Mouse (Mus musculus) cerebellum, adult 11 months (tissue): Measurements from ENCODE around the gene Mapkap1.

ENCODE experiments used
- DNase-seq: peaks from one replicate; pipeline ENCODE4 v3.0.0; 2022

Mapkap1 gene

DNA sequence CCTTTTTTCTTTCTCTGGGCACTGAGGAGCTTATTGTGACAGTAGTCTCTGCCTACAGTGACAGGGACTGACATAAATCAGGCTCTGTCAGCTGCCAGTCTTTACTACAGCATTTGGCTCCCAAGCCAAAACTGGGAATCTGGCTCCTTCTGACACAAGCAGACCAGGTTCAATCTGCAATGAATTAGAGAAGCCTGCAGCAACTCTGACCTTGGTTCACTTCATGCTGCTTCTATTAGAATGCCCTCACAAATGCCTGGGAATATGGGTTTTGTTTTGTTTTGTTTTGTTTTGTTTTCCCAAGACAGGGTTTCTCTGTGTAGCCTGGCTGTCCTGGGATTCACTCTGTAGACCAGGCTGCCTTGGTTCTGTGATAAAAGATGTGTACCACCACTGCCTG, 126.7 kb downstream of the Mapkap1 start:
- no peak for DNase-seq

DNA sequence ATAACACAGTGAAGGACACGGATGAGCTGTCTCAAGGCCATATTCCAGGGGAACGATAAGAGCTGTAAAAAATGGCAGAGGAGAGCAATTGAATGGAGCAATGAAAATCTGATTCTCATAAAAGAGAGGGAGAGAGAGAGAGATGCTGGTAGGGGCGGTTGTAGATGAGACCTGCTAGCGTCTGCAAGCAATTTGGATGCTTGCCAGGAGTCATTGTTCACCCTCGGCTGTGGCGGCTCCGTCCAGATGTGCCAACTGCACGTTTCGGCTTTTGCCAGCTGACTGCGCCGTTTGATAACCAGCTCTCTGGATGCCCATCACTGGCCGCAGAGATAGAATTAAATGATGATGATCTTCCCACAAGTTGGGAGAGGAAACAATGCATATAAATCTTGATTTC, 128.4 kb downstream of the Mapkap1 start:
- no peak for DNase-seq

DNA sequence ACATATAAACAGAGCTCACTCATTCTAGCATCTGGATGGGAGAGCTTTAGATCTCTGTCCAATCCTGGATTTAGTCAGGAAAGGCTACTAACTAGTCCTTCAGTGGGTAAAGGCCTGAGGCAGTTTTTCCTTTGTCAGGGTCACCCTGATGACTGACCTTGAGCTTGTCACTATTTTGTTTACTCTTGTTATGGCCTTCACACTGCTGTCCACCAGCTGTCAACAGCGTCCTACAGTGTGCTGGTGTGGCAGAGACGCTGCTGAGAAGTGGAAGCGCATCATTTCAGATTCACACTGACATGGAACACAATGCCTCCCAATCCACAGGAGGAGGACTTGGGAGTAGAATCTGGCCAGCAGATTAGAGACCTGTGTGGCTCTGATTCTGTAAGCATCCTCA, 130.8 kb downstream of the Mapkap1 start:
- DNase-seq, result no peak

DNA sequence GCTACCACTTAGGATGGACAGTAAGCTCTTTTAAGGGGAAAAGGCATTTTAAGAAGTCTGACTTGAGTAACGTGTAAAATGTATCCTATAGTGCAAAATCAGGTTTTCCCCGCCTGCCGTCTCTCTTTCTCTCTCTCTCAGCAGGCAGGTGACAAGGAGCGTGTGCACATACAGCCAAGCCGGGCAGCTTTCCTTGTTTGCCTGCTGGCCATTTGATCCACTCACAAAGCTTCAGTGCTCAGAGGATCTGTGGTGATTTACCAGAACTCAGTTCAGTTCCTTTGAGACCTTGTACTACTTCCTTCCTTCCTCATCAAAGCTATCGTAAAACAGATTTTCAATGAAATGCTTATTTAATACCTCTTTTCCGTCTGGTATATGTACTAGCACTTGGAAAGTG, 137.0 kb downstream of the Mapkap1 start:
- no peak for DNase-seq

DNA sequence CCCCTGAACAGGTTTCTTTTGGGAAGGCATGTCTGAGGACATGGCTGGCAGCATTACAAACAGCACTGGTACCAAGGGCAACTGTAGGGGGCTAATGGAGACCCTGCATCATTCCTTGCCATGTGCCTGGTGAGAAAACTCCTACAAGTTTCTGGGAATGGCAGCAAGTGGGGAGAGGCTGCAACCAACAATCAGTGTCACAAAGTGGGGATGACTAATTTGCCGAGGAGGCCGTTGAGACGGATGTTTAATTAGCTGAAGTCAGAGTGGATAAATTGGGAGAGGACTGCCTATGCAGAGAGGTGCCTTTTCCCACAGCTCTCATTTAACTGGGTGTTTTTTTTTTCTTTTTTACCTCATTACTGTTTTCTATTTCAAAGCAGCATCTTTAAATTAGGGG, 137.4 kb downstream of the Mapkap1 start:
- DNase-seq, result no peak

DNA sequence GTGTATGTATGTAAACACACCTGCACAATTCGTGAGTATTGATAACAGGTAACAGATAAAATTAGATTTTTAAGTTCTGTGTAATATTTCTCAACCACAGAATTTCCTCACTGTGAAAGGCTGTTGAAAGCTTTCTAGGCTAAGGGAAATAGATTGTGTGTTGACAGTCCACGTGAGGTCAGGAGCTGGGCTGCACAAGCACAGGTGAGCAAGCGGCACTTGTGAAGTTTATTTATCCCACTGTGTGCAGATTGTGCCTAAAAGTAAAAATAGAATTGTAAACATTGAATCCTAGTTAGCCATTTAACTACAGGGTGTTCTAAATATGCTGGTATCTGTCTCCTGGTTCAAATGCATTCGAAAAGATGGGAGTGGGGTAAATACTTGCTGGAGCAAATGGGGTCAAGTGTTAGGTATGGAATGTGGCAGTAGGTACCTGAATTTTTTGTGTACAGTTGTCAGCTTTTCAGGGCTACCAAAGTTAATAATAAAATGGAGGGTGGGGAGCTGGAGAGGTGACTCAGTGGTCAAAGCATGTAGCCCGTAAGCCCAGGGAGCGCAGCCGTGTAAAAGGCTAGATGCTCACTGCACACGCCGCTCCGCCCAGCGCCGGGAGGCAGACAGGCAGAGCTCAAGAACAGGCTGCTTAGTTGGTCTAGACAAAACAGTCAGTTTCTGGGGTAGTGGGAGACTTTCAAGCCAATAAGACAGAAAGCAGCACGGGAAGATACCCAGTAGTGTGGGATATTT, 138.2 kb downstream of the Mapkap1 start:
- no peak for DNase-seq

DNA sequence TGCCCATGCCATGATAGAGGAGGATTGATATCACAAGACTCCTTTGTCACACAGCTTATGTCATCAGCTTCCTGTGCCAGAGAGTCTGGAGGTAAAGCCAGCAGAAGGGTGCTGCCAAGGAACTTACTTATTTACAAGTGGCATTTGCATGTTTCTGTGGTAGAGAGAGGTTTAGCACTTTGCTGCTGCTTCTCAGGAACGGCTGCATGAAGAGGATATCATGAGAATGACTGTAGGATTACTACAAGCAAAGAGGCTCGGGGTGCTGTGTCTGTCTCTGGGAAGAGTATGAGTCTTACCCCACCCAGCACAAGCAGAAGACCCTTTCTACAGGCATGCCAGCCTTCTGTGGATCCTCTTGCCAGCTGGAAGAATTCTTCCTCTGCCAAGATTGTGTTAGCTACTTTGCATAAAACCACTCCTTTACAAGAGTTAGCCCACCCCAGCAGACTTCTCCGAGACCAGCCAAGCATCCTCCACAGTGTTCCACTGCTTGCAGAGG, 139.7 kb downstream of the Mapkap1 start:
- no peak for DNase-seq

DNA sequence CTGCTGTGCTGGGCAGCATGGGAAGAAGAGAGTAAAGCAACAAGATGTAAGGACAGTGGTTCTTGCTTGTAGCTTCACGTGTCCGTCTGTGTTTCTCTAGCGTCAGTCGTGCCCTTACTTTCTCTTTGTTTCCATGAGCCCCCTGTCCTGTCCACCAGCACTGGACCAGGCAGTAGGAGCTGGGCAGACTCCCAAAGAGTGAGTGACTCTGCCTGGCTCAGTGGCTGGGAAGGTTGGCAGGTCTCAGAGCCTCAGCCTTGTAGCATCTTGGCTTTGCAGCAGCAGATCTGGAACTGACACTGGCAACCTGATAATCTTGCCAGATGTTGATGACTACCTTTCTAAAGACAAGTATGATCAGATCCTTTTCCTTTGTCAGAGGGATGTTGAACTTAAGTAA, 140.9 kb downstream of the Mapkap1 start:
- DNase-seq, result no peak

DNA sequence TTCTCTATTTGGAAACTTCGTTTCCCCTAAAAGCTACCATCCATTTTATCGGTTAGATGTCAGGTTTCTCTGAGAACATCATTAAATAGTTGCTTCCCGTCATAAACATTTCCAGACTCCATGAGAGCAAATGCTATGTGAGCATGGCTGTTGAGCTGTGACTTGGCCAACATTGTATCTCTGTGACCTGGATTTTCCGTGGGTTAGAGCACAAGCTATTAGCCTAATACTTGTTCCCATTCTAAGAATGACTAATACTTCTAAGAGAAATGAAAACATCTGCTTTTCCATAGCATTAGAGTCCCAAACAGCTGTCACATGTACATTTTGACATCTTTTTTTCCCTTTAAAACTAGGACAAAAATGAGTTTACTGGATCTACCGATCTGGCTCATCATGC, 142.4 kb downstream of the Mapkap1 start:
- DNase-seq, result no peak

DNA sequence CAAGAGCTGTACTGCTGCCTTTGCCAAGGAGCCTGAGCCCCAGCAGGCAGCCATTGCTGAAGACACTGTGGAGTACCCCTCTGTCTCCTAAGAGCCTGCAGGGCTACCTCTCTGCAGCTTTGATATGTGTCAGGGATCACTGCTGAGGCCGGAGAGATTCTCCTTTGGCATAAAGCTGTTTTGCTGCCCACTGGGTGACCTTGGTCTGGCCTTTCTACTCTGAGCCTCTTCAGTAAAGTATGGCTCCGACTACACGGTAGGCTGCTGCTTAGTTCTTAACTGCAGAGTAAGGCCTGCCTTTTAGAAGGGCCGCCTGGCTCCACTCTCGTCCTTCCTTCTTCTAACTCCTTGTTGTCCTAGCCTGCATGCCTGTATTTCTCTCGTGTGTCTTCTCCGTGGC, 142.9 kb downstream of the Mapkap1 start:
- DNase-seq, result no peak

DNA sequence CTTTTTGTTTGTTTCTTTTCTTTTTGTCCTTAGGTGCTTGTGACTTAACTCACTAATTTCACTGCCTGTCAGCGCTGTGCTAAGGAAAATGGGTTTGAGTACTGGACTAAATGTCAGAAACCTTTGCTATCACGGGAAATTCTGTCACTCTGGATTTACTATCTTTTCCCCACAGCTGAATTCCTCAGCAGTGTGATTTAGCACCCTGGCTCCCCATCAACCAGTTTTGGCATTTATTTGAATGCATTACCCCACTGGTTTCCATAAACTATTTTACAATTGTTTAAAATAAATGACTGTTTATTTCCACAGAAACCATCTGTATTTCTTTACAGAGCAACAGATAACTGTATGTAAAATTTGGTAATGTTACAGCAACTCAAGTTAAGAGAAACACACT, 146.2 kb downstream of the Mapkap1 start:
- DNase-seq, result no peak

DNA sequence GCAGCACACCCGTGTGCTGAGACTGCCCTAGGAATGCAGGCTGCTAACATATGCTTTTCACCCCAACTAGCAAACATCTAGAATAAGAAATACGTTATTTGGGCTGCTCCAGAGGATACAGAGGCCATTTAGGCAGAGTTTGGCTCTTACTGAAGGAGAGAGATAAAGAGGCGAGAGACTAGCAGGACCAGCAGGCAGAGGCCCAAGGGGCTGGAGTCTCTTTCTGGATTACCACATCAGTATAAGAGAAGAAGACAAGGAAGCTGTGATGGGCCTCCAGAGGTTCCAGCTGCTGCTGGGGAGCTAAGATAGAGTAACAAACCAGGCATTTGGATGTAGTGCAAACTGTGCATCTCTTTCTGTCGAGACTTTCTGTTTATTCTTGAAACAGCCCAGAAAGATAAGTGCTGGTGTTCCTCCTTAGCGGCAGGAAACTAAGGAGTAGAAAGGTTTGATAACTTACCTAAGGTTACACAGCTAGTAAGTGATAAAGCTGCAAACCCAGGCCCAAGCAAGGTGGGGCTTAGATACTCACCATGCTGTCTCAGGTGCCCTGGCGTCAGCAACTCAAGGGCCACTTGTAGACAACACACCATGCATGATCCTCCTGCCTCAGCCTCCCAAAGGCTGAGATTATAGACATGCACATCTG, 147.1 kb downstream of the Mapkap1 start:
- DNase-seq, result no peak

DNA sequence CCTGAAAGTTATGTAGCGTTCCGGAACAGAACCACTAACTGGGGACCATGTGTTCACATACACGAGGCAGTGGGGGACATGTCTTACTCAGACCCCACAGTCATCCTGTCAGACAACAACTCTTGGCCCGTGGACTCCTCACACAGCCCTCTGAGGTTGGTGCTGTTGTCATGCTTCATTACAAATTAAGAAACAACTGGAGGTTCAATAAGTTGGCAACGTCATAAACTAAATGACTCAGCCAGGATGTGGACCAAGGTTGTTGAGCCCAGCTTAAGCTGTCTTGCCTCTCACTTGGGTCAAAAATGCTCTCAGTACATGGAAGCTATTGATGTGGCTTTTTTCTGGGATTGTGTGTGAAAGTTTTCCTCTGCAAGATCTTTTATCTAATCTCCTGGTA, 153.6 kb downstream of the Mapkap1 start:
- DNase-seq, result no peak

DNA sequence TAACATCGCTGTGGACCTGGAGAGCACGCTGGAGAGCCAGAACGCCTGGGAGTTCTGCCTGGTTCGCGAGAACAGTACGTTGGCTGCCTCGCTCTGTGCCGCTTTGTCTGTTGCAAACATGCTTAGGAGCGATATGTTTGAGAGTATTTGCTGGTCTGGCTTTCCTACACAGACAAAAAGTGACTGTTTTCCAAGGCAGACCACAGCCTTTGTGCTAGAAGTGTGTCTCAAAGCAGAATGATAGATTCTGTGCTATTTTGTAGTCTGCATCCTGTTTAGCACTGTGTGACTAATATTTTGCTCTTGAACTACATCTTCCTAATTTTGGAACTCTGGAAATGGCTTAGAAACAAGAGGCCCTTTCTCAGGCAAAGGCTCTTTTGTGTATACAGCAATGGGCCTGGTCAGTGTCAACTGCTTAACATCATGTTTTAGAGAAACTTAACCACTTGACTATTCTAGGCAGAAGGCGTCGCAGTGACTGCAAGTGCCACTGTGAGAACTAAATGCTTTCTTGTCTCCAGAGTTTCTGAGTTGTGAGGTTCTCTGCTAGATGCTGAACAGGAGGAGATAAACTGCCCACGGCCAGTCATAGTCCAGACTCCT, 156.6 kb downstream of the Mapkap1 start:
- no peak for DNase-seq

DNA sequence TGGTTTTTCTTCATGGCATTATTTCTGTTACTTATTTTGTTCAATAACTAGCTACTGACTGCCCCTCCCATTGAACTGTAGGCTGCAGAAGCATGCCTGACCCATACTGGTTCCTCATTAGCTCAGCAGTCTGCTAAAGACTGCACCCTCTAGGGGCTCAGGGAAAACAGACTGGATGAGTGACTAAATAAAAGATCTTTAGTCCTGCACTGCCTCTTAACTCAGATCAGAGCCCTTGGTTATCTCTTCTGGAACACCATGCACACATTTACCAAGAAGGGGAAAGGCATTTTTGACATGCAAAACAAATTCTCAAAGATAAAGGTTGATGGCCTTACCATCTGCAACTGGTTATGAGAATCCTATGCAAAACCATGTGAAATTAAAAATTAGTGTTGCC, 157.3 kb downstream of the Mapkap1 start:
- DNase-seq, result no peak

DNA sequence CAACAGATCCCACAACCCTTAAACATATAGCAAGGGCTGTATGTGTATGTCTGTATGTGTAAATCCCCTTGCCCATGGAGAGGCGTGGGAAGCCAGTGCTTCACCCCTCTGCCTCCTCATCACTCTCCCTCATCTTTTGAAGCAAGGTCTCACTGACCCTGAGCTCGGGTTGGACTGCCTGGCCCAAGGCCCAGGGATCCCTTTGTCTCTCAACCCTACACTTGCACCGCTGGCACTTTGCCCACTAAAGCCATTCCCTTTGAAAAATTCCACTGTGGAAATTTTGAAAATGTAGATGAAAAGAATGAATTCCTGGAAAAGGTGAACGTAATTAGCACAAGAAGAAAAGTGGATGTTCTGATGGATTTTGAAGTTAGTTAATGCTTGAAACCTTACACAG, 159.6 kb downstream of the Mapkap1 start:
- DNase-seq, result no peak

DNA sequence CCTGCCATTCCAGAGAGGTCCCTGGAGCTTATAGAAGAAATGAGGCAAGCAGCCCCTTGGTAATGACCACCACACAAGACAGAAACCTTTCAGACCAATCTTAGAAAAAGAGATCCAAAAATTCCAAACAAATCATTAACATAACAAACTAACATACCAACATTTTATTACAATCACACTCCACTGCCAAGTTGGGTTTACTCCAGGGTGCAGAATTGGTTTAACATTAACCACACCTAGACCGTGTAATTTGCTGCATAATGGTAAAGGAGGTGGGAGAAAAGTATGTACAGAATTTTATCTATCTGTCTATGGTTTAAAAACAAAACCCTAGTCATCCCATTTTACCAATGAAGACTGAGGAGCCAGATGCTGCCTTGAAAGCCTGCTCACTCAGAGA, 160.0 kb downstream of the Mapkap1 start:
- no peak for DNase-seq

DNA sequence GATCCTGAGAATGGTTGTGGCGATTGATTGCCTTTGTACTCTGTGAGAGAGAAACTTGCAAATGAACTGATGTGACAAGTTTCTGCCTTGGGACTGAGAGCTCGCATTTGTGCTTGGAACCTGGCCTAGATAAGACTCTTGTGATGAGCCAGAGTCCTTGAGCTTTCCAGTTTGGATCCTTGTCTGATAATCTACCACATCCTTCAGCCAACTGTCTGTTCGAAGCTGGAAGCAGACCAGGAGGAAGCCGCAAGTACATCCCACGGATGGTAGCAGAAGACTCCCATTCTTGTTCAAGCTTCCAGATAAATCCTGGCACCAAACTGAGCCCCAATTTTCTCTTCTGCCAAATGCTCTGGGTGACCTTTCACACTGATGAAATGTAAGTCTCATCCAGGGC, 162.6 kb downstream of the Mapkap1 start:
- DNase-seq, result no peak

DNA sequence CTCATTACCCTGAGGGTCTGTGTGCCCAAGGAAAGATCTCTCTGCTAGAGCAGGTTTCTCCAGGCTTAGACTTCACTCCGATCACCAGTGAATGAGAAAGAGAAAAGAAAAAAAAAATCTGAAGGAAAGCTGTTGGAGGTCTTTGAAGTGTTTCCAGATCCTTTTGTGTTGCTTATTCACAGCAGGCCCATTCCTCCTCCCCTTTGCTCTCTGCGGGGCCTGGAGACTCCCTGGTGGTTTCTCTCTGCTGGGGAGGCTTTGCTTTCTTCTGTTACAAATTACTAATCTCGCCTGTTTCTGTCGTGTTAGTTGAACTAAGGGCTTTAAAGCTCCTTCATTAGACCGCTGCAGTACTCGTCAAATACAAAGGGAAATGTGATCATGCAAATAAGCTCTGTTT, 163.8 kb downstream of the Mapkap1 start:
- no peak for DNase-seq

DNA sequence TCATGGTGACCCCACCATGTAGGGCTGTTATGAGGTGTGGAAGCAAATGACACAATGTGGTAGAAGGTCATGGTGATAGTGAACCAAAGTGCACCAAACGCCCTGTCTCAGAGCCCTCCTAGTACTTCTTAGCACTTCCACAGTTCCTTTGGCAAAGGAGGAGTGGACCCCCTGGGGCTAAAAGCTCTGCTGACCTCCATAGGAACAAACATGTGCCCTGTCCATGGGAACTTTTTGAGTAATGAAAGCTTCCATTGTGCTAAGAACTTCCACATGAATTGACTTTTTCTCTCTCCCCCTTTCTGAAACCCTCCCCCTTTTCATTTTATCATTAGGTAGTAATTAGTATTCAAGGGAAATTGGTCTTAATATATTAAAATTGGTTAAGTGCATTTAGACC, 164.5 kb downstream of the Mapkap1 start:
- DNase-seq, result no peak

DNA sequence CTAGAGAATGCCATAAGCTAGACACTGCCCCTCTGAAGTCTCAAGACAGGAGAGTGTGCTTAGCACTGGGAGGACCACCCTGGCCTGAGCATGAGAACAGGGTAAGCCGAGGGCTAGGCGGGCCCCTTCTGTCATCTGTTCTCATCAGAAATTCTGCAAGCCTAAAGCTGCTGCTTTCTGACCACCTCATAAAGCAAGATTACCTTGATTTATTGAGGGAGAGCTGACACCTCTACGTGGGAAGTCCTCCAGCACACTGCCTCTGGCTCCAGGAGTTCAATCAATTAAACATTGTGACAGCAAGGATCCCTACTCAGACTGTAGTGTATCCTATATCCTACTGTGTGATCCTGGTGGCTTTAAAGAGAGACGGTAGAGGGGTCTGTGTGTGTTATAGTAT, 166.5 kb downstream of the Mapkap1 start:
- DNase-seq, result no peak

DNA sequence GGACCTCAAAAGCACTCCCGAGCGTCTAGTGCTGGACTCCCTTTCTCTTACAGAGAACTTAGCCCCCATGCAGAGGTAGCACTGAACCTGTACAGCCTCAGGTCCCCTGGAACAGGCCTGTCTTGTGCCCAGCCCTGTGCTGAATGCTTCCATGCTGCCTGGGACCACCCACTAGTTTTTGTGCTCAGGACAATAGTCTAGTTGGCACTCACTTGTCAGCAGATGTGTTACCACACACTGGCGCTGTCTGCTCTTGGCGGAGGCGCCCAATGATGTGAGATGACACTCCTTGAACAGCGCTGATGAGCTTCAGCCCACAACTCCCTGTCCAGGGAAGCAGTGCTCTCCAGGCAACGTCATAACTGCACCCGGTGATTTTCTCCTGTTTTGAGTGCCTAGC, 182.0 kb downstream of the Mapkap1 start:
- no peak for DNase-seq

DNA sequence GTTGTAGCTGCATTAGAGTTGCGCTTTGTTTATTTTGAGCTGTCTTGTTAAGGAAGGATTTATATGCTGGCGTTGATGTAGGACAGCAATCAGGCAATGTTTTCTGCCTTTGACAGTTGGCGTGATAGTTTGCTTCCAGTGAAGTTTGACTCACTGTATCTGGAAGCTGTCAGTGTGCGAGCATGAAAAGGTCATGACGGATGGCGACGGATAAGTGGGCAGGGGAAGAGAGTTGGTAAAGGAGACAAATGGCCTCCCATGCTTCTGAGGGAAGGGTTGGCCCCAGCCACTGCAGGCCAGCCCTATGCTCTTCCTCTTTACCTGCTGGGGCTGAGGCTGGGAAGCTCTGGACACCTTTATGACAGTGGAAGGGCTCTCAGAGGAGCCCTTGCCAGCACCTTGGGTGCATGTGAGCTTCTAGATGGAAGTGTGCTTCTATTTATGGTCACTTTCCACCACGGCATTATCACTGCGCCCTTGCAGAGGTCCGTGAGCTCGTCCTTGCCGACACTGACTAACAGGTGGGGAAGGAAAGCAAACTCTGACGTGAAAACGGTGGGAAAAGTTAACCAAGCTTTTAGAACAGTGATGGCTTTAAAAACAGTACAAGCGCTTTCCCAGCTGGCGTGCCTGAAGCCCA, 185.3 kb downstream of the Mapkap1 start:
- DNase-seq, result no peak
